Mouse (Mus musculus): Measurements from ENCODE around the gene Snx3.

DNA sequence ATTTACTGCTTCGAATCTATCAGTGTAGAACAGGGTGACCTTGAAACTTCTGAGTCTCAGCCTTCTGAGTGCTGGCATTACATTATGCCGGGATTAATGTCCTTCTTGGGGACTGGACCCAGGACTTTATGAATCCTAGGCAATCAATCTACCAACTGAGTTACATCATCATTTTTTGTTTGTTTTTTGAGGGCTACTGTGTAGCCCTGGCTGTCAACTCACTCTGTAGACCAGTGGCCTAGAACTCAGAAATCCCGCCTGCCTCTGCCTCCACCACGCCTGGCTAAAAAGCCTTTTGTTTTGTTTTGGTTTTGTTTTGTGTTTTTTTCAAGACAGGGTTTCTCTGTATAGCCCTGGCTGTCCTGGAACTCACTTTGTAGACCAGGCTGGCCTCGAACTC lies 669 bp upstream of the Snx3 start:
- TF ChIP-seq CTCF (IDR thresholded peaks at IDR 0.05; ENCODE audit: control insufficient read depth, insufficient read depth, insufficient replicate concordance, low read depth, low read length), result no peak
- no peak for TF ChIP-seq POLR2A (IDR thresholded peaks at IDR 0.05; ENCODE audit: control insufficient read depth, low read depth, low read length)

All from testis, adult 2 months (tissue).